Mouse (Mus musculus): Measurements from ENCODE around the gene Smarcad1.
"Not testable (repeated sequence)": the region's sequence is repeated elsewhere in the genome, so short reads cannot be mapped to it uniquely, and the experiment has no call there.

Gene Smarcad1

GRCm38 (mm10) chr6:65042491-65043171 is at the start of gene Smarcad1:
Gene Smarcad1 (plus strand): TSS chr6:65042583.
- peak; percentile 82 for DNase-seq (ENCODE audit: low read depth)

- no peak for DNase-seq (ENCODE audit: low read depth)
Measured at GRCm38 (mm10) chr6:64996824-64997421, 45.5 kb upstream of the Smarcad1 start.

GRCm38 (mm10) chr6:64997805-64998204 is 44.6 kb upstream of the Smarcad1 start:
- no peak for DNase-seq (ENCODE audit: low read depth)

GRCm38 (mm10) chr6:65000757-65001156 is 41.6 kb upstream of the Smarcad1 start:
- not testable (repeated sequence) for DNase-seq (ENCODE audit: low read depth)

GRCm38 (mm10) chr6:65002196-65002595 is 40.2 kb upstream of the Smarcad1 start:
- no peak for DNase-seq (ENCODE audit: low read depth)

GRCm38 (mm10) chr6:65008836-65009235 is 33.5 kb upstream of the Smarcad1 start:
- no peak for DNase-seq (ENCODE audit: low read depth)

- DNase-seq (ENCODE audit: low read depth), result no peak
Measured at GRCm38 (mm10) chr6:65011444-65011990, 30.9 kb upstream of the Smarcad1 start.

GRCm38 (mm10) chr6:65012142-65012541 is 30.2 kb upstream of the Smarcad1 start:
- no peak for DNase-seq (ENCODE audit: low read depth)

GRCm38 (mm10) chr6:65017566-65017965 is 24.8 kb upstream of the Smarcad1 start:
- no peak for DNase-seq (ENCODE audit: low read depth)

GRCm38 (mm10) chr6:65018966-65019365 is 23.4 kb upstream of the Smarcad1 start:
- DNase-seq (ENCODE audit: low read depth), result not testable (repeated sequence)

- DNase-seq (ENCODE audit: low read depth), result no peak
Measured at GRCm38 (mm10) chr6:65021883-65022282, 20.5 kb upstream of the Smarcad1 start.

GRCm38 (mm10) chr6:65023053-65023452 is 19.3 kb upstream of the Smarcad1 start:
- DNase-seq (ENCODE audit: low read depth), result no peak

GRCm38 (mm10) chr6:65024668-65025067 is 17.7 kb upstream of the Smarcad1 start:
- no peak for DNase-seq (ENCODE audit: low read depth)

- no peak for DNase-seq (ENCODE audit: low read depth)
Measured at GRCm38 (mm10) chr6:65025130-65025529, 17.3 kb upstream of the Smarcad1 start.

GRCm38 (mm10) chr6:65034661-65035060 is 7.7 kb upstream of the Smarcad1 start:
- no peak for DNase-seq (ENCODE audit: low read depth)

- no peak for DNase-seq (ENCODE audit: low read depth)
Measured at GRCm38 (mm10) chr6:65035469-65035868, 6.9 kb upstream of the Smarcad1 start.

- DNase-seq (ENCODE audit: low read depth), result no peak
Measured at GRCm38 (mm10) chr6:65041932-65042331, 451 bp upstream of the Smarcad1 start.

- DNase-seq (ENCODE audit: low read depth), result no peak
Measured at GRCm38 (mm10) chr6:65043241-65043640, 858 bp downstream of the Smarcad1 start.

- no peak for DNase-seq (ENCODE audit: low read depth)
Measured at GRCm38 (mm10) chr6:65049100-65049499, 6.7 kb downstream of the Smarcad1 start.

GRCm38 (mm10) chr6:65056620-65057019 is 14.2 kb downstream of the Smarcad1 start:
- DNase-seq (ENCODE audit: low read depth), result no peak

GRCm38 (mm10) chr6:65057137-65057536 is 14.8 kb downstream of the Smarcad1 start:
- DNase-seq (ENCODE audit: low read depth), result not testable (repeated sequence)

- DNase-seq (ENCODE audit: low read depth), result no peak
Measured at GRCm38 (mm10) chr6:65061049-65061448, 18.7 kb downstream of the Smarcad1 start.

- no peak for DNase-seq (ENCODE audit: low read depth)
Measured at GRCm38 (mm10) chr6:65075201-65075600, 32.8 kb downstream of the Smarcad1 start.

Data from c-Kit-positive CD71-negative TER-119-negative erythroid progenitor cells, embryonic 14.5 days (primary cell).